Mouse (Mus musculus): Measurements from ENCODE around the gene Sv2b.

The Sv2b gene

GRCm38 (mm10) chr7:75118022-75118673 is 190.9 kb downstream of the Sv2b start:
- in situ Hi-C loops (cut with MboI; ENCODE audit: low sequenced_read_pairs) = loop anchor here (10.0 kb wide), 1 partner anchor 1453 kb away; no protein-coding TSS in a partner anchor

DNA sequence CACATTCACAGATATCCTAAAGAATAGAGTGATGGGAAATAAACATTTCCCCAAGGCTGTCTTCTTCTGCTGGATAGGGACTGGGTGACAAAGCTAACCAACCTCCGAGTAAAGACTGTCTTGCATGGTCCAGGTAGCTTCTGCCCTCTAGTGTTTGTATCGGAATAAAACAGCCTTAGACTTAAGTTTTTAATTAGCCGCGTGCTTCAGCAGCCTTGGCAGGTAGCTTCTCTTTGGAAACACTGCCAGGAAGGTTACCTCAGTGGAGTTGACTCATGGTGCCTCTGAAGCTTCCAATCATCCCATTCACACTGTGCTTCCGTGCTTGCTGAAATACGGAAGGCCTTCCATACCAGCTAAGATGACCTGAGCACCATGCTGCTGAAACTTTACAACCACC is 198.4 kb downstream of the Sv2b start:
- in situ Hi-C loops (cut with MboI; ENCODE audit: low sequenced_read_pairs) = loop anchor here (10.0 kb wide), 1 partner anchor 1446 kb away; no protein-coding TSS in a partner anchor

DNA sequence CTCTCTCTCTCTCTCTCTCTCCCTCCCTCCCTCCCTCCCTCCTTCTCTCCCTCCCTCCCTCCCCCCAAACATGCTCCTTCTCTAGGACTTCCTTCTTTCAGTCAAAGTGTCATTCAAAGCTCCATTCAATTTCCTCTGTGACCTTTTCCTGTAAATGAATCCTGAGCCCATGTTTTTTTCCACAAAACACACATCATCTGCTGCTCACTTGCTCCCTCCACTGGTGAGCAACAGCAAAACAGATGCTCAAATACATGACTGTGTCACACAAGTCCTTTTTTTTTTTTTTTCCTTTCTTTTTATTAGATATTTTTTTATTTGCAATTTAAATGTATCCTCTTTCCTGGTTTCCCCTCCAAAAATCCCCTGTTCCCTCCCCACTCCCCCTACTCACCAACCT is 201.6 kb downstream of the Sv2b start:
- in situ Hi-C loops (cut with MboI; ENCODE audit: low sequenced_read_pairs) = no loop called here

DNA sequence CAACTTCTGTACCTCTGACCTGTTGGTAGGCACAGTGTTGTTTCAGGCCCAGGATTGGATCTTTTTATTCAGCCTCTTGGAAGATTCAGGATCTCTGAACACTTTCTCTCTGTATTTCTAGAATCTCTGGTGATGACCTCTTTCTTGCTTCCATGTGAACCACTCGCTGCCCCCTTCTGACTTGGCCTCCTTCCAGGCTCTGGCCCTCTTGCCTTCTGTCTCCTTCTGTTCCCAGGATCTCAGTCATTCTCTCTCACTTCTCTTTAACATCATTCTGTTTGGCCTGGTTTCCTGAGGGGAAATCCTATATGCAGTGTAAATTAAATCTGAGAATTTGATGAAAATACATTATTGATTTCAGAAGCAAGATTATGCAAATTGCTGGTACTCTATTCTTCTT is 205.2 kb downstream of the Sv2b start:
- in situ Hi-C loops (cut with MboI; ENCODE audit: low sequenced_read_pairs) = no loop called here

DNA sequence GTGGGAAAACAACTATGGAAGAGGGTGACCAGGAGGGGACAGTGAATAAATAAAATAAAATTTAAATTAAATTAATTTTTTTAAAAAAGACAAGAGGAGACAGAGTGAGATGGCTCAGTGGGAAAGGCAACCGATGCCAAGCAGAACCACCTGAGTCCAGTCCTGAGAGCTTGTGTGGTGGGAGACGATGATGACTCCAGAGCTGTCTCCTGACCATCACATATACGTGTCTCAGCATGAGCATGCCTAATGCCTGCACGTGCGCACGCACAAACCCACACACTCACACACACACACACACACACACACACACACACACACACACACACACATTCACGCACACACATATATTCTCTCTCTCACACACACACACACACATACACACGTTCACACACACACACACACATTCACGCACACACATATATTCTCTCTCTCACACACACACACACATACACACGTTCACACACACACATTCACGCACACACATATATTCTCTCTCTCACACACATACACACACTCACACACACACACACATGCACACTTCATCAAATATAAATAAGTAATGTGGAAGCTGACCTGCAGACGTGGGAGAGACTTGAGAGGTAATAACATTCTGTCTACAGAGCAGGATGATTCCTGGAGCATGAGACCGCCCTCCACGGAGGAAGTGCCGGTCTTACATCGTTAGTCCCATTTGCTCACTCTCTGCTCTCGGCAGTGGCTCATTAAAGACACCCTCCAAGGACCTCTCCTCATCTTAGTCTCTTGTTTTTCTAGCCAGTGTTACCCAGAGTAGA is 206.3 kb downstream of the Sv2b start:
- in situ Hi-C loops (cut with MboI; ENCODE audit: low sequenced_read_pairs) = no loop called here

DNA sequence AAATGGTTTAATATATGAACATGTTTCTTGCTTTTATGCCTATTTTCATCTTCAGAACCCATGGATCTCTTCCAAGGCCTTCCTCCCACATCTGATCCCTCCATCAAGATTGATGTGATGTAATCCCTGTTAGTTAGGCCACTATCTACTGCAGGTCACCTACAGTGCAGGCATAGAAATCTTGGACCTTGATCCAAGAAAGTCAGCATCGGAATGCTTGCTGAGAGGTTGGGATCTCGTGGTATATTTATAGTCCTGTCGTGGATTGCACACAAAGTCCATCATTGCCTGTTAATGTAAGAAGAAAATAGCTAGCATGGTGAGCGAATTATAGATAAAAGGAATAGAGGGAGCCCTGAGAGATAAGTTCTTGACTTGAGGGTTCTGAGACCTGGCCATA is 223.6 kb downstream of the Sv2b start:
- in situ Hi-C loops (cut with MboI; ENCODE audit: low sequenced_read_pairs) = no loop called here

- in situ Hi-C loops (cut with MboI; ENCODE audit: low sequenced_read_pairs) = no loop called here
Observed at GRCm38 (mm10) chr7:75080163-75080562, 228.9 kb downstream of the Sv2b start.

GRCm38 (mm10) chr7:75077560-75078208 is 231.4 kb downstream of the Sv2b start:
- in situ Hi-C loops (cut with MboI; ENCODE audit: low sequenced_read_pairs) = no loop called here
